Mouse (Mus musculus) heart, postnatal 4 days (tissue): ENCODE measurements around the gene Shf. TPM values are rescaled to one million over a fixed set of nuclear protein-coding genes. Genes with fewer than 3 reads are reported as not detected.
A peak's percentile ranks its signal among the peaks of the same experiment; 100 is the strongest.

Experiments used
- DNase-seq: peaks from one replicate; pipeline ENCODE4 v3.0.0; 2021
- total RNA-seq, 2 experiments: library from RNA; stranded (reverse); gene quantifications; 2 replicates each; pipeline ENCODE4 v1.2.3; 2021

Shf gene
- total RNA-seq, 2 experiments from 2014 or later, result 10.1 to 11.3 TPM

DNA sequence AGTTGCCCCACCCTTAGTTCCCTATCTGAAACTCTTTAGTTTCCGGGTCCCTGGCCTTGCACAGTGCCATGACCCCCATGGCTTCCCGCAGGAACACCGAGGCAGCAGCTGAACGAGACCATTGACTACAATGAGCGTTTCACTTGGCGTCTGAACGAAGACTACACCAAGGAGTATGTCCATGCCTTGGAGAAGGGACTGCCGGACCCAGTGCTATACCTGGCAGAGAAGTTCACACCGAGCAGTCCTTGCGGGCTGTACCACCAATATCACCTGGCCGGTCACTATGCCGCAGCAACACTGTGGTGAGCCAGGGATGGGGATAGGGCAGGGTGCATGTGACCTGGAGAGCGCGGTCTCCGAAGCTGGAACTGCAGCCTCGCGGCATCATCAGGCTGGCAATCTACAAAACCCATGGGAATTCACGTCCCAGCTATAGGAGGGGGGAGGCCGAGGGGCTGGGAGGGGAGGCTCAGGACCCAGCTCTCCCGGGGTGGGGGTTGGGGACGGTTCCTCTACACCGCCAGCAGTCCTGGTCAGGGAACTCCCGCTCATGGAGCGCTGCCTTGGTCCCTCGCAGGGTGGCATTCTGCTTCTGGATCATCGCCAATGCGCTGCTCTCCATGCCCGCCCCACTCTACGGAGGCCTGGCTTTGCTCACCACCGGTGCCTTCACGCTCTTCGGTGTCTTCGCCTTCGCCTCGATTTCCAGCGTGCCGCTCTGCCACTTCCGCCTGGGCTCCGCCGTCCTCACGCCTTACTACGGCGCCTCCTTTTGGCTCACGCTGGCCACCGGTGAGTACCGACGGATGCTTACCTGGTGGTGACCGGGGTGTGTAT, 67.7 kb downstream of the Shf start:
- peak; percentile 54 for DNase-seq

DNA sequence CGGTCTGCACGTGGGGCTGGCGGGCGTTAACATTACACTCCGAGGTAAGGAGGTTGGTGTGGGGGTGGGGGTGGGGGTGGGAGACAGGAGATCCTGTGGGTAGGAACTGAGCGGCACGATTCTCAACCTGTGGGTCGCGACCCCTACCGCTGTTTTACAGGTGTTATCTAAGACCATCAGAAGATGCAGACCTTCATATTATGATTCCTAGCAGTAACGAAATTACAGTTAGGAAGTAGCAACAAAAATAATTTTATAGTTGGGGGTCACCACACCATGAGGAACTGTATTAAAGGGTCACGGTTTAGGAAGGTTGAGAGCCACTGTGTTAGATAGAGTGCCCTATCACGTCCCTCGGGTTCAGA, 68.3 kb downstream of the Shf start:
- DNase-seq, result no peak

DNA sequence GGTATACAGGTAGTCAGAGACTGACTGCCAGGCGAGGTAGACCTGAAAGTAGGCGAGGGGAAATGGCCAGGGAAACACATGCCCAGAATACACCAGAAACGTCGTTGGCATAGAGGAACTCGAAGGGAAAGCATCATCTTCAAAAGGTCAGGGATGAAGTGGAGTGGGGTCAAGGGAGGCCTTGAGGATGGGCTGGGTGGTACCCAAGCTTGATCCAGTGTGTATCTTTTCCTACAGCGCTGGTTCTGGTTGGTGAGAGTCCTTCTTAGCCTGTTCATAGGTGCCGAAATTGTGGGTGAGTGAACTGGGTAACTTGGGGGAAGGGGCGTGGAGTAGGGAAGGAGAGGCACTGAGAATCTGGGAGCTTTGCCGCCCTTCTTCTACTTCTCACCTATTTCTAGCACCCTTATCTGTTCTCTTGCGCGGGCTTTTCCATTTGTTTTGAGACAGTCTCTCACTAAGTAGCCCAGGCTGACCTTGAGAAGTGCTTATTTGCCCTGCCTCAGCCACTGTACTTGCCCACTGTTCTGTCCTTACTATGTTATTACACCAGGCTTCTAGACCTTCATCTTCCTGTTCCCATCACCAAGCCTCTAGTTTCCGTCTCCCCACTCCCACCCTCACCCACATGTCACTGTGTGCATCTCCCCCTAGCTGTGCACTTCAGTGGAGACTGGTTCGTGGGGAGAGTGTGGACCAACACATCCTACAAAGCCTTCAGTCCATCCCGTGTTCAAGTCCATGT, 68.9 kb downstream of the Shf start:
- DNase-seq, result no peak

Other genes with a start within 250 kb of the Shf start
- 100 to 1,000 TPM; 114 to 125 TPM for gene B2m, start 221.5 kb downstream of the Shf start, total RNA-seq
- gene Trim69, start 208.5 kb downstream of the Shf start, total RNA-seq, result not detected
- gene Patl2, start 183.0 kb downstream of the Shf start, total RNA-seq, result not detected
- gene Terb2, start 182.9 kb downstream of the Shf start, total RNA-seq, result not detected
- gene Sord, start 134.4 kb downstream of the Shf start, total RNA-seq, result 10 to 100 TPM; 84.4 to 86.0 TPM
- gene Duox2, start 70.7 kb downstream of the Shf start, total RNA-seq, result under 1 TPM; 0.55 to 0.59 TPM
- under 1 TPM; 0.16 to 0.21 TPM for gene Duoxa2, start 70.3 kb downstream of the Shf start, total RNA-seq
- gene Duoxa1, start 55.4 kb downstream of the Shf start, total RNA-seq, result not detected
- gene Duox1, start 53.5 kb downstream of the Shf start, total RNA-seq, result not detected
- gene Slc28a2, start 57.3 kb upstream of the Shf start, total RNA-seq, result 10 to 100 TPM; 18.9 to 19.1 TPM
- gene Gm14085, start 115.8 kb upstream of the Shf start, total RNA-seq, result under 1 TPM; 0.50 to 0.62 TPM
- 10 to 100 TPM in 1 of 2 experiments, 1 to 10 TPM in 1; 9.1 to 10.5 TPM for gene Gatm, start 242.1 kb upstream of the Shf start, total RNA-seq